Mouse (Mus musculus) layer of hippocampus, adult 6 months (tissue): Measurements from ENCODE around the gene Lipt2. TPM values are rescaled to one million over a fixed set of nuclear protein-coding genes. Genes with fewer than 3 reads are reported as not detected.

ENCODE experiments used
- long read RNA-seq, 2 experiments: library from polyadenylated mRNA; unstranded; transcript quantifications; one replicate each; pipeline ENCODE4 v2.0.0; 2019 to 2020
- polyA plus RNA-seq: library from polyadenylated mRNA; unstranded; fragments of <200 nt; fragmentation: Nextera tagmentation; gene quantifications from 2 replicates; pipeline ENCODE4 v1.2.3, GENCODE M21; 2021

Gene Lipt2
- polyA plus RNA-seq, result 12.8 and 13.8 TPM in 2 replicates
- long read RNA-seq, experiment 1, transcript Lipt2-201 (2 exons, 1,663 nt), result major isoform, 17 of 17 reads
- long read RNA-seq, experiment 1, partial matches to known transcripts, result 0 of 17 reads
- long read RNA-seq, experiment 1, other reads (novel, unspliced or antisense), result 0 of 17 reads
- long read RNA-seq, experiment 2, transcript Lipt2-201 (2 exons, 1,663 nt), result major isoform, 13 of 13 reads
- long read RNA-seq, experiment 2, partial matches to known transcripts, result 0 of 13 reads
- long read RNA-seq, experiment 2, other reads (novel, unspliced or antisense), result 0 of 13 reads

GRCm38 (mm10) chr7:100159105-100159841 lies at the start of gene Lipt2:
TSS of gene Lipt2 (plus strand) at chr7:100159277.

DNA sequence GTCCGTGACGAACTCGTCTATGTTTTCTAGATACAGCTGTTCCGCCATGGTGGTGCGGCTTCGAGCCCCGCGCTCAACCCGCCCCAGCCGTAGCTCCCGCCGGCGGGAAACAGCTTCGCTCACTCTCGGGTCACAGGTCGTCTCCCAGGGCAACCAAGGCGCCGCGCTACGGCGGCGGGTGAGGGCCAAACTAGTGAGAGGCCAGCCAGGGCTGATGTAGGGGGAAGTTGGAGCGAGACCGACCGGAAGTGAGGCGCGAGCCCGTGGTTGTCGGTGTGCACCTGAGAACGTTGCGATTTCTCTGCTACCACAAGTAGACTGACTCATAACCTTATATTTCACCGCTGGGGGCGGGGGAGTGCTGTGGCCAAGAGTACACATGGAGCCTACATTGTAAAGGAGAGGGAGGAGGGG lies 37.7 kb upstream of the Lipt2 start, which contains the start of gene Pold3:
Pold3 (minus strand) TSS at position 190 of the 414 bp plus-strand sequence.

GRCm38 (mm10) chr7:100176269-100176668 lies 17.2 kb downstream of the Lipt2 start, which contains the start of gene Kcne3:
TSS of gene Kcne3 (plus strand) at chr7:100176502.

Other genes starting within 250 kb of the Lipt2 start
- 5.1 and 5.5 TPM in 2 replicates for gene Rnf169, start 178.8 kb upstream of the Lipt2 start, polyA plus RNA-seq
- not detected in 2 replicates for gene Chrdl2, start 153.1 kb upstream of the Lipt2 start, polyA plus RNA-seq
- gene Pold3, start 37.7 kb upstream of the Lipt2 start, polyA plus RNA-seq, result 10.4 and 12.4 TPM in 2 replicates
- 0.63 and 0.77 TPM in 2 replicates for gene Kcne3, start 17.2 kb downstream of the Lipt2 start, polyA plus RNA-seq
- 26.0 and 34.8 TPM in 2 replicates for gene Pgm2l1, start 68.1 kb downstream of the Lipt2 start, polyA plus RNA-seq
- 2.5 and 2.6 TPM in 2 replicates for gene P4ha3, start 126.2 kb downstream of the Lipt2 start, polyA plus RNA-seq
- 5.5 and 6.7 TPM in 2 replicates for gene C2cd3, start 213.0 kb downstream of the Lipt2 start, polyA plus RNA-seq
- gene Ppme1, start 213.0 kb downstream of the Lipt2 start, polyA plus RNA-seq, result 156 and 167 TPM in 2 replicates